Mouse (Mus musculus) heart, adult 11 months (tissue): ENCODE results near the gene Polr1e.
"Not testable (repeated sequence)": the region's sequence is repeated elsewhere in the genome, so short reads cannot be mapped to it uniquely, and the experiment has no call there.

ENCODE experiments used
- DNase-seq: peaks from one replicate; pipeline ENCODE4 v3.0.0; 2022

Polr1e gene

GRCm38 (mm10) chr4:45063836-45064235, 45.5 kb downstream of the Polr1e start:
- not testable (repeated sequence) for DNase-seq

- DNase-seq = no peak
Measured at GRCm38 (mm10) chr4:45064577-45064976, 46.2 kb downstream of the Polr1e start.

DNA sequence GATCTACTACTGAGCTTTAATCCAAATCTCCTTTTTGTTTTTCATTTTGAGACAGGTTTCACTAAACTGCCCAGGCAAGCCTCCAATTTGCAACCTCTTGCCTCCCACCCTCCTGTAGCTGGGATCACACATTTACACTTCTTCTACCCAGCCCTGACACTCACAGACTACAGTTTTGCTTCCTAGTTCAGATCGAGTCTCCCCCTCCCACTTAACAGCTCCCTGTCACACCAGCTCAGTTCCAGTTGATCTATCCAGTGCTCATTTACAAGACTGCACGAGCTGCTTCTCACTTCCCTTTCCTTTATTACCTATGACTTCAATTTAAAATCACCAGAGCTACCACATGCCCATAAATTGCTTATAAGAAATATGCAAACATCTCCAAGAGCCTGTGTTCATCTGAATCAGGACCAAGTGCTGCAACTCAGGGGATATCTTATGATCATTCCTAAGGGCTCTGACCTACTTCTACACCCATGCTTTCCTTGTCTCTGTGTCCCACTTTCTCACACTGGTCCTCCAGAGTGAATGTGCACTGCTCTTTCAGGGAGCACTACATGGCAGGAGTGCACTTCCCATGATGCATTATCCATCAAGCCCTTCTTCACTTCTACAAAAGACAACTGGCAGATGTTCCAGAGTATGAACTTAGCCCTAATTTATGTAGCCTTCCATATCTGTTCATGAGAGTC, 47.8 kb downstream of the Polr1e start:
- DNase-seq = no peak

- DNase-seq = no peak
Measured at GRCm38 (mm10) chr4:45067742-45068141, 49.4 kb downstream of the Polr1e start.

GRCm38 (mm10) chr4:45072261-45072973, 54.0 kb downstream of the Polr1e start:
- DNase-seq = no peak

DNA sequence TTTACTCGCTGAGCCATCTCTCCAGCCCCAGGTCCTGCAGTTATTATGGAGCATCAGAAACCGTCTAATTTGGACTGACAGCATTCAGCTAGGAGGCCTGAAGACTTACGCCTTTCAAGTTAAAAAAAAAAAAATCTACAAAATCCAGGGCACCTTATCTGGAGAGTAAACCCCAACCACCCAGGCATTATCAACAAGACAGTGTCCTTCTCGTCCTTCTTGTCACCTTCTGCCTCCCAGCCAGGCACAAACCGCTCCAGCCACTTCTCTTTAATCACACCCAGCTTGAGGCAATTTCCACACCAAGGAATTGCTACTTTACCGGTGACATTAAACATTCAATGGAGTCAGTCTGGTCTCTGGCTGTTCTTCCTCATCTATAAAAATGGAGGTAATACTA, 55.2 kb downstream of the Polr1e start:
- DNase-seq = no peak

GRCm38 (mm10) chr4:45081041-45081440, 62.7 kb downstream of the Polr1e start:
- not testable (repeated sequence) for DNase-seq

GRCm38 (mm10) chr4:45082951-45083350, 64.6 kb downstream of the Polr1e start:
- DNase-seq = no peak

- no peak for DNase-seq
Measured at GRCm38 (mm10) chr4:45083487-45083886, 65.1 kb downstream of the Polr1e start.

- peak; percentile 100 for DNase-seq
Measured at GRCm38 (mm10) chr4:45084021-45084894, 65.9 kb downstream of the Polr1e start, which contains the start of gene Fbxo10. Fbxo10 (minus strand) TSS chr4:45084604.

DNA sequence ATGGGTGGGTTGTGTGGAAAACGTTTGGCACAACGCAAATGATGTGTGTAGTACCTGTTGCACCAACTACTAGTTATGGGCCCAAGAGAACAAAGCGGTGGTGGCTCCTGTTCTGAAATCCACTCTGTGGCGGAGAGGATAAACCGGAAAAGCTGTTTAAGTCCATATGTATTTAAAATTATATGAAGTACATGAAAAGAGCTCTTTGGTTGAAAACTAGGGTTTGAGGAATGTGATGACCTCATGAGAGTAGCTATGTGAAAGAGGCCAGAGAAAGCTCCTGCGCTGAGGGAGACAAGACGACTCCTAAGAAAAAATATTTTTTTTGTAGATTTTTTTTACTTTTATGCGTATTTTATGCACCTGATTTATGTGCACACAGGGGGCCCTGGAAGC, 66.5 kb downstream of the Polr1e start:
- no peak for DNase-seq
